Mouse (Mus musculus) gastrocnemius, postnatal 36 days (tissue): Measurements from ENCODE around the gene Dusp3. TPM values are rescaled to one million over a fixed set of nuclear protein-coding genes. Genes with fewer than 3 reads are reported as not detected.
"Not testable (repeated sequence)": the region's sequence is repeated elsewhere in the genome, so short reads cannot be mapped to it uniquely, and the experiment has no call there.

Experiments used
- DNase-seq, 2 experiments: peaks; one replicate each; pipeline ENCODE4 v3.0.0; 2022
- intact Hi-C: fragments of 180-260 bp; cut with DNase I; formaldehyde crosslinking; loops from one replicate; pipeline ENCODE4 v1.15.1; 2025
- total RNA-seq, 2 experiments: library from RNA; stranded (reverse); gene quantifications; 2 replicates each; pipeline ENCODE4 v1.2.3; 2021

Dusp3 gene
- total RNA-seq, 2 experiments from 2014 or later, result 126 to 167 TPM

GRCm38 (mm10) chr11:102015472-102015871 is 28.7 kb upstream of the Dusp3 start:
- intact Hi-C loops, result no loop called here
- no peak for DNase-seq

- DNase-seq, result no peak
- intact Hi-C loops, result no loop called here
These were observed 26.4 kb upstream of the Dusp3 start for GRCm38 (mm10) chr11:102013201-102013600.

GRCm38 (mm10) chr11:102011510-102011909 is 24.7 kb upstream of the Dusp3 start:
- intact Hi-C loops, result no loop called here
- no peak for DNase-seq

GRCm38 (mm10) chr11:102010140-102010539 is 23.3 kb upstream of the Dusp3 start:
- intact Hi-C loops, result no loop called here
- no peak for DNase-seq

GRCm38 (mm10) chr11:102008954-102009637 is 22.3 kb upstream of the Dusp3 start:
- intact Hi-C loops, result no loop called here
- DNase-seq, result no peak

- intact Hi-C loops, result no loop called here
- no peak for DNase-seq
These were observed 21.6 kb upstream of the Dusp3 start for GRCm38 (mm10) chr11:102008372-102008771.

- DNase-seq, result no peak
- intact Hi-C loops, result no loop called here
These were observed 19.9 kb upstream of the Dusp3 start for GRCm38 (mm10) chr11:102006688-102007087.

GRCm38 (mm10) chr11:102006271-102006670 is 19.5 kb upstream of the Dusp3 start:
- intact Hi-C loops, result no loop called here

GRCm38 (mm10) chr11:102004251-102004650 is 17.4 kb upstream of the Dusp3 start:
- DNase-seq, result no peak
- intact Hi-C loops, result no loop called here

More at GRCm38 (mm10) chr11:102006271-102006670, 19.5 kb upstream of the Dusp3 start:
- no peak for DNase-seq

GRCm38 (mm10) chr11:101999466-101999865 is 12.7 kb upstream of the Dusp3 start:
- DNase-seq, result no peak
- intact Hi-C loops, result no loop called here

- no peak for DNase-seq
- intact Hi-C loops, result no loop called here
These were observed 11.4 kb upstream of the Dusp3 start for GRCm38 (mm10) chr11:101998258-101998657.

- intact Hi-C loops, result no loop called here
- DNase-seq, result no peak
These were observed 9.1 kb upstream of the Dusp3 start for GRCm38 (mm10) chr11:101995938-101996337.

- DNase-seq, result no peak
- intact Hi-C loops, result loop anchor here (5.0 kb wide), 1 partner anchor 143 kb away; no protein-coding TSS in a partner anchor
These were observed 7.3 kb upstream of the Dusp3 start for GRCm38 (mm10) chr11:101994100-101994499.

GRCm38 (mm10) chr11:101992411-101992810 is 5.6 kb upstream of the Dusp3 start:
- intact Hi-C loops, result loop anchor here (5.0 kb wide), 1 partner anchor 145 kb away; no protein-coding TSS in a partner anchor
- no peak for DNase-seq

GRCm38 (mm10) chr11:101991813-101992212 is 5.0 kb upstream of the Dusp3 start:
- DNase-seq, result no peak
- intact Hi-C loops, result loop anchor here (5.0 kb wide), 1 partner anchor 145 kb away; no protein-coding TSS in a partner anchor

- no peak for DNase-seq
- intact Hi-C loops, result loop anchor here (5.0 kb wide), 1 partner anchor 147 kb away; no protein-coding TSS in a partner anchor
These were observed 3.4 kb upstream of the Dusp3 start for GRCm38 (mm10) chr11:101990244-101990643.

GRCm38 (mm10) chr11:101985990-101986389 is 823 bp downstream of the Dusp3 start:
- peak; percentile 84 to 88 for DNase-seq
- intact Hi-C loops, result loop anchor here (1.0 kb wide), 1 partner anchor 52 kb away; no protein-coding TSS in a partner anchor

GRCm38 (mm10) chr11:101985450-101985849 is 1.4 kb downstream of the Dusp3 start:
- intact Hi-C loops, DNase-seq: not testable (repeated sequence)

GRCm38 (mm10) chr11:101984054-101985025 is 2.5 kb downstream of the Dusp3 start, which contains the start of gene Cfap97d1:
Gene Cfap97d1 (plus strand): TSS chr11:101984279.
- DNase-seq, result peak; percentile 92 to 94
- intact Hi-C loops, result no loop called here

- intact Hi-C loops, result no loop called here
- no peak for DNase-seq
These were observed 3.3 kb downstream of the Dusp3 start for GRCm38 (mm10) chr11:101983431-101983921.

- intact Hi-C loops, result no loop called here
- DNase-seq, result no peak
These were observed 3.8 kb downstream of the Dusp3 start for GRCm38 (mm10) chr11:101982981-101983411.
